Mouse (Mus musculus): ENCODE data around the gene Skint5.
"Not testable (repeated sequence)": the region's sequence is repeated elsewhere in the genome, so short reads cannot be mapped to it uniquely, and the experiment has no call there.

Gene Skint5

DNA sequence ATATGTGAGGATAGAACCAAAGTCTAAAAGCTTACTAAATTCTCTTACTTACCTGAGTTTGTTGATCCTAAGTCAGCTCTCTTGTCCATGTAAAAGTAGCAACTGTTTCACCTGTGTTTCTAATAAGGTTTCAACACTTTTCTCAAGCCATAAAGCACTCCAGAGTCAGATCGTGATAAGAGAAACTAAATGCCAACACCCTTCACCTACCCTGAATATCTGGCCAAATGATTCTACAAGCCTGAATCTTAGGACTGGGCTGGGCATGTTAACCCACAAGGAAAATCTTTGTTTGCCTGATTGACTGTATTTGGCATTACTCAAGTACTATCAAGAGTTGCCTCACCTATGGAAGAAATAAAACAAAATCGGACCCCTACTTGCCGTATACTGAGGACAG, at the start of gene Skint5:
TSS of gene Skint5 (minus strand) at position 101 of the 400 bp plus-strand sequence.
- no peak for DNase-seq (ENCODE audit: low spot score in 2 of 2)

DNA sequence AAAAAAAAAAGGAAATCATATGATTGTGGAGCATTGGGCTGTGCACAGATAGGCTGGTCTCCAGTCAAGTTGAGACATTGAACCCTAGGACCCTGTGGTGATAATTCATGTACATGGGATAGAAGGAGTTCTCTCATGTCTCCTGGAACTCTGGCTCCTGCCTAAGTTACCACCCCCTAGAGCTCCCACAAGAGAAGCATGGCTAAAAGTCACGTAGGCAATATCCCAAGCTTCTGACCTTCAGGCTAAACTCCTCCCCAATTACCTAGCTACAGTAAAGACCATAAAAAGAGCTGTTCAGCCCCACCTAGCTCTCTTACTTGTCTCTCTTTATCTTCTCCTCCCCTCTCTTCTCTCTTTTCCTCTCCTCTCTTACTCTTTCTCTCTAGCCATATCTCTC, 42.0 kb downstream of the Skint5 start:
- DNase-seq (ENCODE audit: low spot score in 2 of 2): no peak

DNA sequence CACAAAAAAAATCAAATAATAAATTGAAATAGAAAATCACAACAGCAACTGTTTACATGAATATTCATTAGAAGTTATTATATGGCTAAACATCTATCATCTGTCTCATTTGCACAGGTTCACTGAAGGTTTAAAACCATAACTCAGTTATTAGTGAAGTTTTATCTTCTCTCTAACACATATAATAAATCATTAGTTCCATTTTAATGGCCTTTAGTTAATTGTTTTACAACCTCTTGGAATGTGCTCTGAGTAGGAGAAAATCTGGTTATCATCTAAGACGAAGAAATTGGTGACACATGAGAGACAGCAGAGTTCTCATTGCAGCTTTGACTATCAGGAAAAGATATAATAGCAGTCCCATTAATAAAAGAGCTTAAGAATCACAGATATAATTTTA, 235.1 kb downstream of the Skint5 start:
- no peak for DNase-seq (ENCODE audit: low spot score in 2 of 2)

DNA sequence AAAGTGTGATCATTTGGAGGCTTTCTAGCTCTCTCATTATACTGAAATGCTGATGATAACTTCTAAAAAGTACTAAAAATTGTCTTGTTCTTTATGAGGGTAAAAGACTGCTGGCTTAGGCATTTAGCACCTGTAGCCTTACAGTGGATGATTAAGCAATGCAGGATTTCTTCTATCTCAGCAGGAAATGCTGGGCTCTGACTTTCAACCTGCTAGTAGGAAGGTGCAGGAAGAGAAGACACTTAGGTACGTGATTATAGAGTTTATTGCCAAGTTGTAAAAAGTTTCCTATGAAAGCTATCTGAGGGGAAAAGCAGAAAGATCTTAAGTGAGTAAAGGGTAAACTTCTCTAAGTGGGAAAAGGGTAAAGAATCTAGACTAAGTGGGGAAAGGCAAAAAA, 235.6 kb downstream of the Skint5 start:
- DNase-seq (ENCODE audit: low spot score in 2 of 2): no peak

DNA sequence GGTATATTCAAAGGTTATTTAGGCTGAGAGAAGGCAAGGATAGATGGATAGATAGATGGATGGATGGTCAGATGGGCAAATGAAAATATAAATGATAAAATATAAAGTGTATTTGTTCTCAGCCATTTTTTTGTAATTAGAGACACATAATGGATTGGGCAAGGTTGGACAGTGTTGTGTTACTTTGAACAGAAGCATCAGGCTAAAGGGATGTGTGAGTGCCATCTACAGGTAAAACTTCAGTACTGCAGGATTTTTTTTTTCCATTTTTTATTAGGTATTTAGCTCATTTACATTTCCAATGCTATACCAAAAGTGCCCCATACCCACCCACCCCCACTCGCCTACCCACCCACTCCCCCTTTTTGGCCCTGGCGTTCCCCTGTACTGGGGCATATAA, 551.1 kb downstream of the Skint5 start:
- DNase-seq (ENCODE audit: low spot score in 2 of 2): not testable (repeated sequence)

All from right cerebral cortex, postnatal 10 days (tissue).